Mouse (Mus musculus) cerebellum, adult 2 months (tissue): ENCODE data around the gene Atg4d.

Experiments used
- CTCF ChIP-seq: fragments of 200-500 bp; IDR thresholded peaks from 2 replicates; pipeline ENCODE4 v1.5.1; 2011; ENCODE audit warnings: low read depth, mild to moderate bottlenecking, control low read depth, low read length, moderate library complexity, borderline replicate concordance; ENCODE audit not compliant: insufficient read depth
- POLR2A ChIP-seq: fragments of 200-500 bp; IDR thresholded peaks from 2 replicates; pipeline ENCODE4 v1.6.1; 2011; ENCODE audit warnings: low read length, control low read depth, borderline replicate concordance; ENCODE audit not compliant: insufficient read depth

GRCm38 (mm10) chr9:21232867-21233266, 32.2 kb upstream of the Atg4d start:
- no peak for TF ChIP-seq CTCF
- TF ChIP-seq POLR2A = no peak
